Mouse (Mus musculus): Measurements from ENCODE around the gene Ssr2.
A peak's percentile ranks its signal among the peaks of the same experiment; 100 is the strongest.

Ssr2 gene

DNA sequence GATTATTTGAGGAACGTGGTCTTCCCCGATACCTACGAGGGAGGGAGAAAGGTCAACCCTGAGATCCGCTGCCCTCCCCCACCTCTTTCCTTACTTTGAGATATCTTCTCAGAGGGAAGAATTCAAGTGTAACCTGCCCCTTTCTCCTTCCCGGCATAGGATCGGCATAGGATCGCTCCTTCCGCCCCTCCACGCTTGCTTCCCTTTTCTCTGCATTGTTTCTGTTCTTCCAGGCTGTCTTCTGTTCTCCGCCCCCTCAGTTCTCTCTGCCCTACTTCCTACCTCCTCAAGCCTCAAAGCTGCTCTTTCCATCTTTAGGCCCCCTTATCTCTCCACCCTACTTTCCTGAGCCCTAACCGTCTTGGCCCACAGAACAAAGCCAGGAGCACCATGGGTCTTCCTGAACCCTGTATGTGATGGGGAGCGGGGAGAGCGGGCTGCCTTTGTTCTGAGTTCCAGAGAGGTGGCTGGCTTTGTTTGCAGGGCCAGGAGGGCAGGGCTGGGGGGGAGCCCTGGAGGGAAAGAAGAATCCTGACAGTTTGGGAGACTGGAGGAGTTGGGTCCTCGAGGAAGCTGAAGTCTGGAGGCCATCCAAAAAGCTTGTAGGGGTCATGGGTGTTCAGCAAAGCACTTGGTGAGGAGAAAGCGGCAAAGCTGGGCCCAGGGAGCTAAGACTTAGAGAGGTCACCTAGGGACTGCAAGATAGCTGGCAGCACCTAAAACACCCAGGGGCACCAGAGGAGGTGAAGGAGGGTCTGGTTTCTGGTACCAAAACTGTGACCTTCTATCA is 47.9 kb downstream of the Ssr2 start:
- no peak for DNase-seq (ENCODE audit: inconsistent ontology term)

DNA sequence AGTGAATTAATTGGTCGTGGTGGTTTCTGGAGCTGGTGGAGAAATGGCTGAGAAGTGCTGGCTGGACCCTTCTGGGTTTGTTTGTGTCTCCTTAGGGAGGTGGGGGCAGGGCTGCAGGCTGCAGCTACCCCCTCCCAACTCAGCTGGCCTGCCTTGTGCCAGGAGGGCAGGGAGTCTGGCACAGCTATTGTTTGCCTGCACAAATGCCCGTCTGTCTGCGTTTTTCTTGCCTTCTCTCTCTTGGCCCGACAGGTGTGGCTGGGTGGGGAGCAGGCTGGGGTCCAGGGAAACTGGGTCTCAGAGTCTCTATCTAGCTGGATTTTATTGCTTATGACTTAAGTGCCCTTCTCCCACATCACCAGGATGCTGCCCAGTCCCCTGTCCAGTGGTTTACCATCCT is 48.6 kb downstream of the Ssr2 start:
- peak; percentile 25 for DNase-seq (ENCODE audit: inconsistent ontology term)

DNA sequence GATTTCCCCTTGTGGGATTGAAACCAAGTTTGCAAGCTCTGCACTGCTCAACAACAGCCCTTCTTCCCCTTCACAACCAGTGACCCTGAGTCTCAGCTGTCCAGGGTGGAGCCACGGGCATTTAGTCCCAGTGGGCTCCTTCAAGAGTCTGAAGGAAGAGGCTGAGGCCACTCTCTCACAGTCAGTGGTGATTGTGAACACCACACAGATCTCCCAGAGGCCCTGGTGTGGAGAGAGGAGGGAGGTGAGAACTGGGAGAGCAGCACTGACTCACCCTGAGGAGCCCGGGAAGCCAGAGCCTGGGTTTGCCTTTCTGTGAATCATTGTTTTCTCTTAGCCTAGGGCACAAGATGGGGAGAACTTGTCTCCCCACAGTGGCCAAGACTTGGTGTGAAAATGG is 49.3 kb downstream of the Ssr2 start:
- peak; percentile 77 for DNase-seq (ENCODE audit: inconsistent ontology term)

DNA sequence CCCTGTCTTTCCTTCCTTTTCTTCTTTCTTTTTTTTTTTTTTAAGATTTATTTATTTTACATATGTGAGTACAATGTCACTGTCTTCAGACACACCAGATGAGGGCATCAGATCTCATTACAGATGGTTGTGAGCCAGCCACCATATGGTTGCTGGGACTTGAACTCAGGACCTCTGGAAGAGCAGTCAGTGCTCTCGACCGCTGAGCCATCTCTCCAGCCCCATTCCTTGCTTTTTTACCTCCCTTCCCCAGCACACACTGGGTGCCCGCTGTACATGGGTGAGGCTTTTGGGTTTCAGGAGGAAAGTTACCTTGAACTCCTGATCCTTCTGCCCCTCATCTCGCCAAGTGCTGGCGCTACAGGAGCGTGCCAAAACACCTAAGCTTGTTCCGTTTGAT is 49.9 kb downstream of the Ssr2 start:
- no peak for DNase-seq (ENCODE audit: inconsistent ontology term)

DNA sequence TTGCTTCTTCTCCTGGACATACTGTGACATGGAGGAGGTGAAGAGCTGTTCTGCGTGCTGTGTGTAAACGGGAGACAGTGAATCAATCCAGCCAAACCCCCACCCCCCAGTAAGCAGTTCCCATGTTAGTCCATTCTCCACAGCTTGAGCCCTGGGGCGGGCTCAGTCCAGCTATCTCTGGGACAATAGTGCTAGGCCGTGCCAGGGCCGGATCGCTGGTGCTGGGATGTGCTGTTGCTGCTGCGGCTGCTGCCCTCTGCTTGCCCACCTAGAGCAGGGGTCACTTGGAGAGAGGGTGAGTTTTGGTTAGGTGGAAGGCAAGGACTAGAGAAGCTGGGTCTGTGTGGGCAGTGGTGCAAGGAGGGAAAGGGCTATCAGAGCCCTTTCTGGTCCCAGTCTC is 50.6 kb downstream of the Ssr2 start:
- DNase-seq (ENCODE audit: inconsistent ontology term), result no peak

DNA sequence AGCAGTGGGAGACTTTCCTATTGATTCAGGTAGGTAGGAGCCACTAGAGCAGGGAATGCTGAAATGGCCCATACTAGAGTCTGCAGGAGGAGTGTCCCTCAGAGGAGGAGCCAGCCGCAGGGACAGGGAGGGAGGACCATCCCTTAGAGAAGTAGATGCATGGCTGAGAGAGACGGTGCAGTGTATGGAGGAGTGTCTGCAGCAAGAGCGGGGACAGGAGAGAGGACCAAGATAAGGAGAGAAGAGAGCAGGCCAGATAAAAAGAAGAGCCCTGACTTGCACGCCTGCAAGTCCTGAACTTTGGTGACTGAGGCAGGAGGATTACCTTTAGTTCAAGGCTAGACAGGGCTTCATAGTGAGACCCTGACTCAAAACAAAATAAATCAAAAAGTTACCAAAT is 51.4 kb downstream of the Ssr2 start:
- no peak for DNase-seq (ENCODE audit: inconsistent ontology term)

DNA sequence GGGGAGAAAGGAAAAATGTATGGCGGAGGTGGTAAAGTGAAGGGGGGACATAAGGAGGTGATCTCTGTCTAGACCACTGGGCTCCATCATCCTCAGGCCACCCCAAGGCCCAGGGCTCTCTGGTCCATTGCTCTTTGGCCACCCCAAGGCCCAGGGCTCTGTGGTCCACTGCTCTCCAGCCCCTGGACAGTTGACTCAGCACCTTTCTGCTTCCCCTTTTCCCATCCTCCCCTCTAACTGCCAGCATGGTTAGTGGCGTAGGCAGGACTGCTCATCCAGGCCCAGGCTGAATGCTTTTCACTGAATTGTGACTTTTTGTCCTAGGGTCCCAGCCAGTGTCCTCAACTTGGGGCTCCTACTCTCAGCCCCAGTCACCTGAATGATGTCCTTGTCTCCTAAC is 51.9 kb downstream of the Ssr2 start:
- DNase-seq (ENCODE audit: inconsistent ontology term), result no peak

DNA sequence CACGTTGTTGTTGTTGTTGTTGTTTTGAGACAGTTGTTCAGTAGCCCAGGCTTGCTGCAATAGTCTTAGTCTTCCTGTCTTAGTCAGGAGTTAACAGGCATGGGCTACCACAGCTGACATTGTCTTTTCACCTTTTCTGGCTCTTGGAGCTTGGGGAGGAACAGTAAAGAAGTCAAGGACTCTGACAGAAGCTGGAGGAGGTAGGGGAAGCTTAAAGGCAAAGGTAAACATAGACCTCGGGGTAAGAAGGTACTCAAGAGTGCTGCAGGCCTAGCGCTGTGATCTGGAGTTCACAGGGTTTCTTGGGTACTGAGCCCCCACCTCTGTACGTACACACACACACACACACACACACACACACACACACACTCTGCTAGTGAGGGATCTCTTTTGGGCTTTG is 53.1 kb downstream of the Ssr2 start:
- DNase-seq (ENCODE audit: inconsistent ontology term), result no peak

DNA sequence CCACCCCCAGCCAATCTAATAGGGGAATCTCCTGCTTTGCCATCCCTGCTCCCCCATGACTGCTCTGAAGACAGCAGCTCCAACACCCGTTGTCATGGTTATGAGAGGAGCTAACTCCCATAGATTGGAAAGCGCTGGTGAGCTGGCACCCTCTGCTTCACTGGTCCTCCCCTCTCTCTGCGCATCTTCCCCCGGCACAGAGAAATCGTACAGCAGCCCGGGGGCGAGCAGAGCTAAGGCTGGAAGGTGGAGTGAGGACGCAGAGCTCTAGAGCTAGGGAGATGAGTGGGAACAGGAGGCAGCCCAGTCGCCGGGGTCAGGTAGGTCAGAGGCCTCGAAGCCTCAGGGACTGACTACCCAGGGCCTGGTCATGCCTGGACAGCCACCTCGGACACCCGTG is 53.6 kb downstream of the Ssr2 start:
- DNase-seq (ENCODE audit: inconsistent ontology term), result no peak

DNA sequence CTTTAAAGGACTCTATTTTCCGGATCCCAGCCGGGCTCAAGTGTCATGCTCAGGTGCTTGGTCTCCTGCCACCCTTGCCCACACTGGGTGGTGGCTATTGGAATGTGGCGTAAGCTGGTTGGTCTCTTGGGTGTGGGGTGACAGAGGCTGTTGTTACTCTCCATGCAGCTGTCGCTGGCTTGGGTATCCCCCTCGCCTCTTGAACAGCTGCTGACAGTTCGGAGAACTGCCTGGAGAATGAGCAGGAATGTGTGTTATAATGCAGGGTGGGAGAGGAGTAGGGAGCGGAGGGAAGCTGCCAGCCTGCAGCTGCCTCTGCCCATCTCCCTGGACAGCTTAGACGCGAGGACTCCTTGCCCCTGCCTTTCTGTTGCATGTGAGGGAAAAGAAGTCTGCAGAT is 54.3 kb downstream of the Ssr2 start:
- no peak for DNase-seq (ENCODE audit: inconsistent ontology term)

DNA sequence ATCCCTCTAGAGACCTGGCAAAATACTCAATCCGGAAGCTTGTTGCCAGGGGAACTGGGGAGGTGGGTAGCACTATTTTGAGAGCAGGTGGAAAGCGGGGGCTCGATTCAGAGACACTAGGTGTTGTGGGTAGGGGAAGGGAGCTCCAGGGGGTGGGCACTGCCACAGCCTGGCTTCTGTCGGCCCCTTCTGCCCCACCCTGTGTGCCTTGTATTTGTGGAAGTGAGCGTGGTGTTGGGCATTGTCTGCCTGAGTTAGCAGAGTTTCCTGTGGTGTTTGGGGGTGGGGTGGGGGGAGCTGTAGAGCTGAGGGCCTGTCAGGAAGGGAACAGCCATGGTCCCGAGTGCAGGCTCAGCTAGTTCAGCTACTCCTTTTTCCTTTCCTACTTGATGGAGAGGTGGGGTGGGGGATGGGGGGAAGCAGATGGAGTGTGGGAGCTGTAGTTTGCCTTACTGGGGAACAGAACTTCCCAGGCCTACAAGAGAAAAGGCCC is 55.2 kb downstream of the Ssr2 start:
- no peak for DNase-seq (ENCODE audit: inconsistent ontology term)

DNA sequence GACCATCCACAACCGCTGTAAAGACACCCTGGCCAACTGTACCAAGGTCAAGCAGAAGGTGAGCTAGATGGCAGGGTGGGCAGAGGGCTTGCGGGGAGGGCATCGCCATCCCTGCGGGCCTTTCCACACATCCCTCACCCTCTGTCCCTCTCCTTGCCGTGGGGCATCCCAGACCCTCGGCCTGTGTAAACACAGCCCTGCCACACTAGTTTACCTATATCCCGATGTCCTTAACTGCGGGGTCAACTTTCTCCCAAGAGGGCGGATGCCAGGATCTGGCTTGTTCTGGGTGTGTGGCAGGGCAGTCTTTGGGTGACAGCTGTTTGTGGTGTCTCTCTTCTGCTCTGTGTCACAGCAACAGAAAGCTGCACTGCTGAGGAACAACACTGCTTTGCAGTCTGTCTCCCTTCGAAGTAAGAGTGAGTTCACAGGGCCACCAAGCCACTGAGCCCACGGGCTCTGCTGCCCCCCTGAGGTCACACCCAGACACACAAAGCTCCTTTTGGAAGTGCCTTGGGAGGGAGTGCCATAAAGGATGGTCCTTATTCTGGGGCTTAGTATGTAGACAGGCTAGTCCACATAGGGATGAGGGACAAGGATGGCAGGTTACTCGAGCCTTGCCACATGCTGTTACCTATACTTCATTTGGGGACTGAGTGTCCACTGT is 56.4 kb downstream of the Ssr2 start:
- peak; percentile 64 for DNase-seq (ENCODE audit: inconsistent ontology term)

DNA sequence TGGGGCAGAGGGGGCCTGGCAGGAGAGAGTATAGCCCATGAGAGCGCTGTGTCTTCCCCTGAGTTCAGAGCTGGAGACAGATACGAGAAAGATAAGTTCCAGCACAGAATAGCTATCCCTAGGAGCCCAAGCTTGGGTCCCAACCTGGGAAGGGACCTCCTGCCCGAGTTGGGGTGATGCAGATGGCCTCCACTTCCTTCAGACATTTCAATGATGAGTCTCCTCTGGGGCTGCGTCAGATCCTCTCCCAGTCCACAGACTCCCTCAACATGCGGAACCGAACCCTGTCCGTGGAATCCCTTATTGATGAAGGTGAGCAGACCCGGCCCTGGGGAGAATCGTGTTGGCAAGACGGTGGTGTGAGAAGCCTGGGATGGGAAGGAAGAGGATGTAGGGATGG is 57.4 kb downstream of the Ssr2 start:
- no peak for DNase-seq (ENCODE audit: inconsistent ontology term)

DNA sequence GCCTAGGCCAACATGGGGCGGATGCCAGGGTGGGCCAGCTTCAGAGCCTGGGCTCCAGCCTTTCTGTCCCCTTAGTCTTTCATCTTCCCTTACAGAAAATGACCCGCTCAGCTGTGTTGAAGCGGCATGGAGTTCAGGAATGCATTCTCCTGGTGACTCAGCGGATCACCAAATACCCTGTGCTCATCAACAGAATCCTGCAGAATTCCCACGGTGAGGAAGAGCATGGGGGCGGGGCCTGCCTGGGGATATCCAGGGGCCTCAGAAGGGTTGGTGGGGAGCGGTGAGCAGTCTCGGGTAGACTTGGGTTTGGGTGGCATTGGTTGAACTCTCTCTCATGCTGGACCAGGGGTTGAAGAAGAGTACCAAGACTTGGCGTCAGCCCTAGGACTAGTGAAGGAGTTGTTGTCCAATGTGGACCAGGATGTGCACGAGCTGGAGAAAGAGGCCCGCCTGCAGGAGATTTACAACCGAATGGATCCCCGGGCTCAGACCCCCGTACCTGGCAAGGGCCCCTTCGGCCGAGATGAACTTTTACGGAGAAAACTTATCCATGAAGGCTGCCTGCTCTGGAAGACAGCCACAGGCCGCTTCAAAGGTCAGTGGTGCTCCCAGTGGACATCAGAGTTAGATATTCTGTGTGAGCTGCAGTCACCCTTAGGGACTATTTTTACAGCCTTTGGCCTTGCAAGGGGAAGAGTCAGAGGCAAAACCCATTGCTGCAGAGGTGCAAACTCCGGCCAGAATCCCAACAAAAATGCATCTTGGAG is 60.0 kb downstream of the Ssr2 start:
- peak; percentile 93 for DNase-seq (ENCODE audit: inconsistent ontology term)

DNA sequence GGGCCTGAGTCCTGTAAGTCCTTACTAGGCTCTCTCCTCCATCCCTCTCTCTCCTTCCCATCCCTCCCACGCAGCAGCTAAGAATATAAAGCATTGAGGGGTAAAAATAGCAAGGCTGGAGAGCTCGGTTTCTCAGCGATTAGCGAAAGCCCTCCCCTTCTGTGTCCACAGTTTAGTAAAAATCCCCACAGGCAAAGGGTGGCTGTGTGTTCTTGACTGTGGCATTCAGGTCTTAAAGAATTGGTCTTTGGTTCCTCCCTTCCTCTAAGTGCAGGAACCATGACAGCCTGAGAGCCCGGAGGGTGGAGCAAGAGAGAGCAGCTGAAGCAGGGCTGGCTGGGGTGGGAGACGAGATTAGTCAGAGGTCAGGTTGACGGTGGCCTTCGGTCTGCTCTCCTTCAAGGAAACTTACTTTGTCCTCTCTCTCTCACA is 60.9 kb downstream of the Ssr2 start:
- no peak for DNase-seq (ENCODE audit: inconsistent ontology term)

DNA sequence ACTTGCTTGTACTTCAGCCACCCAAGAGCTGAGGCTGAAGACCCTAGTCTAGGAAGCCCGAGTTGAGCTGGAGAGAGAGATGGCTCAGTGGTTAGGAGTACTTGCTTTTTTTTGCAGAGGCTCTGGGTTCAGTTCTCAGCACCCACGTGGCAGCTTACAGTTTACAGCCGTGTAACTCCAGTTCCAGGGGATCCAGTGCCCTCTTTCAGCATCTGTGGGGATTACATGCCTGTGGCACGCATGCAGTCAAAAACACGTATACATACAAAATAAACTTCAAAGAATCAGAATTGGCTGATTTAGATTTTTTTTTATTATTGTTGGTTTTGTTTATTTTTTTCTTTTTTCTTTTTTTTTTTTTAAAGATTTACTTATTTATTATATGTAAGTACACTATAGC is 61.5 kb downstream of the Ssr2 start:
- DNase-seq (ENCODE audit: inconsistent ontology term), result no peak
